Mouse (Mus musculus) embryonic facial prominence, embryonic 10.5 days (tissue): Measurements from ENCODE around the gene Antxr1. TPM values are rescaled to one million over a fixed set of nuclear protein-coding genes. Genes with fewer than 3 reads are reported as not detected.

ENCODE experiments used
- DNase-seq: peaks from one replicate; pipeline ENCODE4 v3.0.0-alpha.2; 2017; ENCODE audit warnings: low spot score
- H3K27ac ChIP-seq: fragments of 300-500 bp; sonication (generic); replicated peaks from 2 replicates; pipeline ENCODE4 v1.5.1; 2016; ENCODE audit warnings: mild to moderate bottlenecking
- H3K27me3 ChIP-seq: fragments of 300-500 bp; sonication (generic); replicated peaks from 2 replicates; pipeline ENCODE4 v1.6.1; 2016; ENCODE audit warnings: low read depth, mild to moderate bottlenecking; ENCODE audit not compliant: poor library complexity, severe bottlenecking
- H3K36me3 ChIP-seq: fragments of 300-500 bp; sonication (generic); replicated peaks from 2 replicates; pipeline ENCODE4 v1.6.1; 2016; ENCODE audit warnings: mild to moderate bottlenecking, moderate library complexity
- H3K4me1 ChIP-seq: fragments of 300-500 bp; sonication (generic); 2 replicates; pipeline ENCODE4 v1.6.1; 2016
- H3K4me3 ChIP-seq: fragments of 300-500 bp; sonication (generic); 2 replicates; pipeline ENCODE4 v1.5.1; 2016; ENCODE audit warnings: mild to moderate bottlenecking, moderate library complexity
- H3K9me3 ChIP-seq: fragments of 300-500 bp; sonication (generic); 2 replicates; pipeline ENCODE4 v1.6.1; 2016; ENCODE audit warnings: mild to moderate bottlenecking
- WGBS: fragments of 180-500 bp; shearing (Covaris S2); methylation state at CpG from one replicate; pipeline ENCODE4 v1.1.7; 2016; 5-methylcytosine and 5-hydroxymethylcytosine counted together
- polyA plus RNA-seq: library from polyadenylated mRNA; unstranded; fragments of >200 nt; fragmentation: Nextera tagmentation; extraction: Ambion mirVana; gene quantifications from 2 replicates; pipeline ENCODE4 v1.2.1, GENCODE M21; 2016

Antxr1 gene
- polyA plus RNA-seq: 4.8 and 6.2 TPM in 2 replicates

DNA sequence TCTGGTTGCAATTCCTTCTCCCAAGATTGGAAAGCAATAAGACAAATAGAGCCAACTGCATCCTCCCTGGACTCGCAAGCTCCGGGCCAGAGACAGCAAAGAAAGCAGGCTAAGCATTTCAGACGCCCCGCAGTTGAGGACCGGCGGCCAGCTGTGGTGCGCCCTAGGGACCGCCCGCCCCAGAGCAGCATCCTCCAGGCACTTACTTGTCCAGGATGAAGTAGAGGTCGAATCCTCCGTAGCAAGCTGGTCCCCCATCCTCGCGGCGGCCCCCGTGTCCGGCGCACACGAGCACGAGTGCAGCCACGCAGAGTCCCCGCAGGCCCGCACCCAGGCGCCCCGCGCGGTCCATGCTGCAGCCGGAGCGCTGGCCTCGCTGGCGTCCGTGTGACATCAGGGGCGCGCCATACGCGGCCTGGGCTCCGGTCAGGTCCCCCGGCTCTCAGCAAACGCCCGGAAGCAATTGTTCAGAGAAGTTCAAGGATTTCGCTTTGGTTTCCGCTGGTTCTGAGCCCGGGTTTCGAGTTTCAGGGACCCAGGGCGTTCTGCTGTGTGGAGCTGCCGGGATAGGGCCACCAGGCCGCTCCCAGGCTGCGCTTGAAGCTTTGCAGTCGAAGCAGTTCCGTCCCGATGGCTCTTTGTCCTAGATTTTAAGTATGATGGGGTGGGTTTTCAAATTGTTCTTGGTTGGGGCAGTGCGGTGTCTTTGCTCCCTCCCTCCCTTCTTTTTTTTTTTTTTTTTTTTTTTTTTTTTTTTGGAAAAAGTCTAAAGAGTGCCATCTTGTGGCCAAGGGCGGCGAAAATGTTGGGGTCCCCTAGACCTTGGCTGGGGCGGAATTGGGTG is at the start of gene Antxr1:
Gene Antxr1, minus strand, starts transcription at position 731 of the 844 bp plus-strand sequence.
- under 1% methylated on average over 54 of the region's 54 CpGs for WGBS
- Histone ChIP-seq H3K4me3 (peak within 1 kb of the TSS; percentile 83), H3K4me1 (peaks cover 26% of the 10 kb centered on the region), H3K27ac (peak within 1 kb of the TSS; percentile 94), H3K27me3 (peaks cover 4% of the 10 kb centered on the region; the same call in 1 of the 2 replicates), H3K9me3 (no peaks in the 10 kb centered on the region), H3K36me3 (no peaks in the 10 kb centered on the region)
- DNase-seq: peak; percentile 78

DNA sequence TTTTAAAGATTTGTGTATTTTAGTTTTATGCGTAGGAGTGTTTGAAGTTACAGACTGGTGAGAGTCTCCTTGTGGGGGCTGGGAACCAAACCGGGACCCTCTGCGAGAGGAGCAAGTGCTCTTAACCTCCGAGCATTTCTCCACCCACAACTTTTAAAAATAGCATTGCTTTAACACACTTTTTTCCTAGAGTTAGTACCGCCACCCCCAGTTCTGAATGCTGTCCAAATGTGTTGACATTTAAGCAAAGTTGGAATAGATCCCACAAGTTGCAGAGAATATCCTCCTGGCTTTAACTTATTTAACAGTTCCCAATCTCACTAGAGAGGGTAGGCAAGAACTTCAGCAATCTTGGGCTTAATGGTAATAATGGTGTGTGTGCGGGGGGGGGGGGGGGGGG is 49.1 kb upstream of the Antxr1 start:
- 65% methylated on average over 6 of the region's 6 CpGs for WGBS

DNA sequence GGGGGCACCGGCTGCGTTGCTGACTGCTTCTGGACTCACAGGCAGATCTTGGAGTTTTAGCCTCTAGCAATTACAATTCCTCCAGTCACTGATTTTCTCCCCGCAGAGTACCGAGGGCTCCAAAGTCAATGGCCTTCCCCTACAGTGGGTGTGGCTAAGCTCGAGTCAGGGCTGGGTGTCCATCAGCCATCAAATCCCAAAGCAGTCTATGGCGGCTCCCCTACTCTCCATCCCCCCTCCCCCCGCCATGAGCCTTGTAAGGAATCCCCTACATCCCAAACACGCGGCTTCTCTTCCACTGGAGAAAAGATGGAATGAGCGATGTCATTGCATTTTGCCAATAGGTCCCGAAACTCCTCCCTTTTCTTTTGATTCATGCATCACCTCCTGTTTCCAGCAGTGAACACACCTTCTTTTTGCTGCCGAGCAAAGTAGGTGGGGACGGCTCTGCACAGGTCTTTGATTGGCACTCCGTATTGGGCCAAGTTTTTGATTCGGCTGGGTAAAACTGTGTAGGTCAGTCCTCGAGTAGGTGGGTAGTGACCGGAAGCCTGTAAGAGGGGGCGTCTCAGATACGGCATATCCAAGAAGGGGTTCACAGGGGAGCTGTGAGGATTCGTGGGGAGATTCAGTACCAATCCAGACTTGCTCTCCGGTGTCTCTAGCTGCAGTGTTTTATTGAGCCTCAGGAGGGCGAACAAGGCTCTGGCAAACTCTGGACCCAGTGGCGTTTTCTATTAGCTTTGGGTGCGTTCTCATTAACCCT is 48.5 kb upstream of the Antxr1 start:
- peak overlapping the region; percentile 46 for H3K4me3 ChIP-seq

More for the DNA sequence above, 49.1 kb upstream of the Antxr1 start:
- DNase-seq: no peak
- Histone ChIP-seq H3K27me3 (peaks cover 66% of the 10 kb centered on the region), H3K4me3 (no peak overlapping the region), H3K27ac (no peak overlapping the region), H3K4me1 (peaks cover 27% of the 10 kb centered on the region), H3K36me3 (no peaks in the 10 kb centered on the region), H3K9me3 (no peaks in the 10 kb centered on the region)

DNA sequence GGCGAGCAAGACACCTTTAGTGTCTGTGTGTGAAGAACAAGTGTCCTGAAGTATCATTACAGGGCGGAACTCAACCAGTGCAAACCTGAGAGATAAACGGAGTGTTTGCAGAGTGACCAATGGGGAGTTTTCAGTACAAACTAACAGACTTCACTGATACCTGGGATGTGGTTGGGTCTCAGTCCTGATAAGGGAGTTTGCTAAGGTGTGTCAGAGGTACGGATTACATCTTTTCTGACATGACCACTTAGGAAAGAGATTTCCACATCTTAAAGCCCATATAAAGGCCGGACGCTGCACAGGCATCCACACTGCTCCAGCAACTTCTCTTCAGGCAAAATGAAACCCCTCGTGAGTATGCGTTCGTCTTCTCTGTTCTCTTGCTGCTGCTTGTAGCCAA is 37.4 kb upstream of the Antxr1 start, which contains the start of gene Gkn2:
Gene Gkn2, plus strand, starts transcription at position 301 of the 400 bp plus-strand sequence.
- H3K9me3 ChIP-seq: no peaks in the 10 kb centered on the region

More for the DNA sequence above, 48.5 kb upstream of the Antxr1 start:
- DNase-seq: peak; percentile 35
- Histone ChIP-seq H3K27ac (no peak overlapping the region), H3K27me3 (peaks cover 66% of the 10 kb centered on the region), H3K36me3 (no peaks in the 10 kb centered on the region), H3K9me3 (no peaks in the 10 kb centered on the region), H3K4me1 (peaks cover 20% of the 10 kb centered on the region)
- 8% methylated on average over 24 of the region's 24 CpGs for WGBS

DNA sequence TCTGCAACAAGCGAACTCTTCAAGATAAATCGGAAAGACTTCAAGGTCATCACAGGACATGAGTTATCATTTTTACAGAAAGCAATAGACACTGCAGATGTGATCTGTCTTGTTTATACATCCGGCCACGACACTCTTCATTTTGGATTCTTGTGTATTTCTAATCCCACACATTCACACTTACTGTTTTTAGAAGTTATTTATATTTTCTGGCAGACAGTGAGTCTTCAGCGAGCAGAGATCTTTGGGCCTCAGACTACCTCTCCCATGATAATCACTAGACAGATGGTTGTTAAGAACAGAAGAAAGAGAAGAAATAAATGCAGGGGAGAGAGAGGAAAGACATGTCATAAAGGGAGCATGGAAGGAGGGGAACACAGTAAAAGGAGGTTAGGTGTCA is 33.6 kb upstream of the Antxr1 start:
- Histone ChIP-seq H3K4me3 (no peak overlapping the region), H3K27ac (no peak overlapping the region), H3K36me3 (no peaks in the 10 kb centered on the region), H3K9me3 (no peaks in the 10 kb centered on the region), H3K4me1 (no peaks in the 10 kb centered on the region), H3K27me3 (no peaks in the 10 kb centered on the region)
- DNase-seq: no peak
- 92% methylated on average over 5 of the region's 5 CpGs for WGBS

More for the DNA sequence above, 37.4 kb upstream of the Antxr1 start, which contains the start of gene Gkn2:
- H3K4me3 ChIP-seq: no peak within 1 kb of the TSS
- no peaks in the 10 kb centered on the region for H3K36me3 ChIP-seq
- 90% methylated on average over 9 of the region's 9 CpGs for WGBS
- H3K27ac ChIP-seq: no peak within 1 kb of the TSS
- H3K4me1 ChIP-seq: no peaks in the 10 kb centered on the region
- H3K27me3 ChIP-seq: no peaks in the 10 kb centered on the region
- DNase-seq: no peak

DNA sequence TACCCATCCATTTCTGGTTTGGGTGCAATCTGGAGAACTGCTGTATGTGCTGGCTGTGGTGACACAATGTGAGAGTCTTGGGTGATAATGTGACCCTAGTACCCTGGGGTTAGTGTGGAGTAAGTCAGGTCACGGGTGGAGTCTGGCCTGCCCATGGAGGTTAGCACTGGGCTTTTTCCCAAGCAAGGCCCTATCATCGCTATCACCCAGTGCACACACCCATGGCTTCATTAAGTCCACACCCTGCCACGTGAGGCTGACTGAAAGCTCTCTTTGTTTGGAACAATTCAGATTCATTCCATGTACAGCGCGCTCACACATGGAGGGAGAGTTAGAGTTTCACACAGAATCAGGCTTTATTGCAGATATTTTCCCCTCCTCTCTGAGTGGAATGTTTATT is 18.8 kb upstream of the Antxr1 start:
- H3K36me3 ChIP-seq: no peaks in the 10 kb centered on the region
- 83% methylated on average over 5 of the region's 5 CpGs for WGBS
- no peaks in the 10 kb centered on the region for H3K4me1 ChIP-seq
- H3K27ac ChIP-seq: no peak overlapping the region
- no peaks in the 10 kb centered on the region for H3K9me3 ChIP-seq
- DNase-seq: no peak
- no peak overlapping the region for H3K4me3 ChIP-seq
- H3K27me3 ChIP-seq: no peaks in the 10 kb centered on the region

DNA sequence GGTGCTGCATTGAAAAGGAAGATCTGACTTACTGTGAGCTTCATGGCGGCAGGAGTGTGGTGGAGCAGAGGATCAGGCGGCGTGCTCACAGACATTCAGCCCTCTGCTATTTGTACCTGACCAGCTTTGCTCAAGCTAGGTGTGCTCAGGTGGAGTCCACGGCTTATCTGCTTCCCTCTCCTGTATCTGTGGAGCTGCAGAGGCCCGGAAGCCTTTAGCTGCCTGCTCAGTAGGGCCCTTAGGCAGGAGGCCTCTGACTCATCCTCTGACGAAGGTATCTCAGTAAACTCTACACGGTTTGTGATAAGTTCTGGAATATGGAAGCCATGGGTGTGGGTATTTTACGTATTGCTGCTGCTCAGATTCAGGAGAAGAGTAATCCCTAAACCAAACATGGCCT is 15.2 kb upstream of the Antxr1 start, which contains the start of gene Gkn1:
Gene Gkn1, minus strand, starts transcription at position 114 of the 400 bp plus-strand sequence.
- H3K9me3 ChIP-seq: no peaks in the 10 kb centered on the region
- H3K27me3 ChIP-seq: no peaks in the 10 kb centered on the region
- WGBS: 89% methylated on average over 8 of the region's 8 CpGs
- no peaks in the 10 kb centered on the region for H3K36me3 ChIP-seq
- H3K4me3 ChIP-seq: no peak within 1 kb of the TSS
- no peak within 1 kb of the TSS for H3K27ac ChIP-seq
- no peak for DNase-seq
- H3K4me1 ChIP-seq: no peaks in the 10 kb centered on the region

DNA sequence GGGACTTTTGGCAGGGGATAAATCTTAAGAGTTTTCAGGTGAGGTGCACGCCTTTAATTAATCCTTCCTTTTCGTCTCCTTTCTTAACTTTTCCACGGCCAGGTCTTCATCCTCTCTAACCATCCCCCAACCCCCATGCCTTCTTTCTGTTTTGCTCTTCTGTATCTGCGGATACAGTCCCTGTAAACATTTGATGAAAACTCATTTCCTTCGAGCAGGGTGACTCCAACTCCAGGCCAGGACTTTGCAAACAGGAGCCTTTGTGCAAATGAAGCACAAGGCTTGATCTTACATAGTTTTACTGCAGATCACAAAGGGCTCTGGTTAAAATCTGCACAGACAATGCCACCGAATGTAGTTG is 294 bp upstream of the Antxr1 start:
- Histone ChIP-seq H3K4me1 (peaks cover 26% of the 10 kb centered on the region), H3K27me3 (peaks cover 4% of the 10 kb centered on the region; the same call in 1 of the 2 replicates), H3K9me3 (no peaks in the 10 kb centered on the region), H3K27ac (no peak overlapping the region), H3K36me3 (no peaks in the 10 kb centered on the region), H3K4me3 (0 out of 2 replicates have a peak overlapping the region, but pooled peaks have one; percentile 83)
- no peak for DNase-seq
- 33% methylated on average over 6 of the region's 6 CpGs for WGBS

DNA sequence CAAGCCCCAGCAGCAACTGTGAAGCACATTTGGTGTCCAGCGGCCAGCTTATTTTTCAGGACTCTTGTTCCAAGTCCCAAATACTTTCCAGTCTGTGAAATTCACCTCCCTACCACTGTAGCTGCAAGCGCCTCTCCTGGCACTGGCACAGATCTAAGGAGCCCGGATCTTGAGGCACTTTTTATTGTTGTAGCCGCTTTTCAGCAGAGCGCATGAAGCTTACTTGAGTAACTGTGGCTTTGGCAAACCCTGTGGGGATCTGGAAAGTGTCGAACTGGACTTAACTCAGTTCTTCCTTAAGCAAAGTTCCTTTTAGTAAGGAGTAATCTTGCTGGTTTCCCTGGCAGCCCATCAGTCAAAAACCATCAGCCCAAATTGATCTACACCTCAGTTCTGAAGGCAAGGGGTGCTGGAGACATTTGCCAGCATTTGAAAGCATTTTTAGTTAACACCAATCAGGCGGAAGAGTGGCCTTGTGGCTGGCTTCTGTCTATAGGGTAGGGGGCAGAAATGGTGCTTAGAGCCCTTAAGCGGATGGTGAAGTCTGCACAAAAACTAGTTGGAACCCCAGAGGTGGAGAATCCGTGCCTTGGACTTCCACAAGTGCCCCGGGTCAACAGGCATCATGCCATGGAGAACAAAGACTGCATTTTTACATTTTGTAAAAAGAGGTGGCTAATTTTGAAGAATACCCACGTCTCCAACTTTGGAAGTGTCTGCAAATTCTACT is 1.1 kb downstream of the Antxr1 start:
- Histone ChIP-seq H3K4me3 (peak overlapping the region; percentile 83), H3K9me3 (no peaks in the 10 kb centered on the region), H3K4me1 (peaks cover 26% of the 10 kb centered on the region), H3K27ac (peak overlapping the region; percentile 94), H3K36me3 (no peaks in the 10 kb centered on the region), H3K27me3 (peaks cover 4% of the 10 kb centered on the region; the same call in 1 of the 2 replicates)
- DNase-seq: peak; percentile 58
- 12% methylated on average over 11 of the region's 11 CpGs for WGBS

DNA sequence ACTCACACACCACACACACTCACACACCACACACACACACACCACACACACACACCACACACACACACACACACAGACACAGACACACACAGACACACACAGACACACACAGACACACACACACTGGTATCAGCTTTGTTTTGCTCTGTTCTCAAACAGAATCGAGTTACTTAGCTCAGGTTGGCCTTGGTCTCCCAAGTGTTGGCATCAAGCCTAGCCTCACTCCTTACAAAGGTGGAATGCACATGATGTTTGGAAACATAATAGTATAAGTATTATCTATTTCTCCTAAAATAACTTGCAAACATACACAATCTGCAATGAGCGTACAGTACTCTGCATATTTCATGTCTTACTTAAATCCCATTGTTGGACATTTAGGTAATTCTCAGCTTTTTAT is 3.2 kb downstream of the Antxr1 start:
- Histone ChIP-seq H3K36me3 (no peaks in the 10 kb centered on the region), H3K4me1 (peaks cover 26% of the 10 kb centered on the region), H3K9me3 (no peaks in the 10 kb centered on the region), H3K4me3 (no peak overlapping the region), H3K27ac (no peak overlapping the region), H3K27me3 (peaks cover 4% of the 10 kb centered on the region; the same call in 1 of the 2 replicates)
- no peak for DNase-seq
- 89% methylated on average over 2 of the region's 2 CpGs for WGBS

DNA sequence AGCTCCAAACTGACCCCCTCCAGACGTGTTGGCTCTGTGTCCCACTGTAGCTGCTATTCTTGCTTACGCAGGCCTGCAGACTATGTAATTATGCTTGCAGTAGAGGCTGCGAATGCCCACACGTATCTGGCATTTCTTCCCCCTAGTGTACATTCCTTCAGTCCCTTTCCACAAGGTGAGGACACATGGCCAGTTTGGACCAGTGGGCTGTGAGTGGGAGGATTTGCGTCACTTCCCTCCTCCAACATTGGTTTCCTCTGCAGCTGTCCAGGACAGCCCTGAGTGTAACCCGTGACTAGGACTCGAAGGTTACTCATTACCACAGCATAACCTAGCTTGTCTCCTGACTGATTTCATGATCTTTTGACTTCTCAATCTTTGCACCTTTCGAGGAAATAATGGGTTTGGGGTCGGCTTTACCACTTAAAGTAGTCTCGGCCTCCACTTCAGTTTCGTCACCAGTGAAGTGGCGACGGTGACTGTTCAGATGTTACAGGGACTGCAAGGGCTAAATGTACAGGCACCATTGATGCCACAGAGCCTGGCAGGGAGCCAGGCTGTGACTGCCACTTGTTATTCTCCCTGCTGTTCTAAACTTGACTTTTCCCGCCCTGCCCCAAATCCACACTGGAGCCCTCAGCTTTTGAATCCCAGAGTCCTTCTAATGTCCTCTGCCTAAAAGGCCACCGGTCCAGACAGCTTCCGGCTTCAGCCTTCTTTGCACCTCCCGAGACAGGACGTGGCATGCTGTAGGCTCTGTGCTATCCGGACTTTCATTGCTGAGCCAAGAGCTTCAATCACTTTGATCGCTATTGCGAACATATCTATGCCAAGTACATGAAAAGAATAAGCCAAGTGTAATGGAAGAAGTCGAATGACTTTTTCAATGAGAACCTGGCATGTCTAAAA is 7.1 kb downstream of the Antxr1 start:
- no peaks in the 10 kb centered on the region for H3K9me3 ChIP-seq
- H3K27ac ChIP-seq: no peak overlapping the region
- no peak overlapping the region for H3K4me3 ChIP-seq
- peaks cover 5% of the 10 kb centered on the region; the same call in 1 of the 2 replicates for H3K36me3 ChIP-seq
- DNase-seq: no peak
- 90% methylated on average over 22 of the region's 22 CpGs for WGBS
- peaks cover 13% of the 10 kb centered on the region for H3K4me1 ChIP-seq
- H3K27me3 ChIP-seq: no peaks in the 10 kb centered on the region
